Mouse (Mus musculus) embryonic stem cell, embryonic (primary cell): ENCODE measurements around the gene Wdr25.

Source experiments
- CTCF ChIA-PET, 4 experiments: fragments of 300-600 bp in 2 of 4; fragments of 350-600 bp in 2 of 4; sonication (Branson Sonifier 250); formaldehyde crosslinking; loops; one replicate each; lab custom pipeline; 2022; ENCODE audit warnings: inconsistent platforms in 2 of 4; lab: Charles Lee
- POLR2A ChIA-PET, 4 experiments: fragments of 300-600 bp in 2 of 4; fragments of 350-600 bp in 2 of 4; sonication (Branson Sonifier 250); formaldehyde crosslinking; loops; one replicate each; lab custom pipeline; 2022; ENCODE audit warnings: antibody characterized with exemption in 4 of 4, inconsistent platforms in 1 of 4; lab: Charles Lee

Wdr25 gene

DNA sequence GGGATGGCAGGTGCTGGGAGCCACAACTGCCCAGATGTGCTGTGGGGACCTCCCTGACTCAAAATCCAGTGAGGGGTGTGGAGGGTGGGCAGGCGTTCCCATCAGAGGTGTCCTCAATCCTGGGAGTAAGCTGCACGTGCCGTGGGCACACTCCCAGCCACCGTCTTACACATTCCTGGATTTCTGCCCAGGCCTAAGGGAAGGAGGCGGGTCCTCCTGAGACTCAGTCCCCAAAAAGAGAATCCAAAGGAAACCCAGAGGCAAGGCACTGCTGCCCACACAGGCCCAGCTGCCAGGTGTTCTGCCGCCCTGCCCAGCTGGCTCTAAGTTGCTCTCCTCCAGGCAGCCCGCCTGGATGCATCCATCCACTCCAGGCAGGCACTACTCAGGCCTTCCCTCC, 145.9 kb downstream of the Wdr25 start:
- POLR2A ChIA-PET, result interaction anchor here in 2 of 4 experiments (0.6 to 2.8 kb wide), 7 partner anchors 11 to 83 kb away, joined by 3 to 10 read pairs (median 3); no protein-coding TSS in a partner anchor
- CTCF ChIA-PET, result interaction anchor here in 1 of 4 experiments (0.6 kb wide), 1 partner anchor 85 kb away, joined by 3 read pairs; no protein-coding TSS in a partner anchor

DNA sequence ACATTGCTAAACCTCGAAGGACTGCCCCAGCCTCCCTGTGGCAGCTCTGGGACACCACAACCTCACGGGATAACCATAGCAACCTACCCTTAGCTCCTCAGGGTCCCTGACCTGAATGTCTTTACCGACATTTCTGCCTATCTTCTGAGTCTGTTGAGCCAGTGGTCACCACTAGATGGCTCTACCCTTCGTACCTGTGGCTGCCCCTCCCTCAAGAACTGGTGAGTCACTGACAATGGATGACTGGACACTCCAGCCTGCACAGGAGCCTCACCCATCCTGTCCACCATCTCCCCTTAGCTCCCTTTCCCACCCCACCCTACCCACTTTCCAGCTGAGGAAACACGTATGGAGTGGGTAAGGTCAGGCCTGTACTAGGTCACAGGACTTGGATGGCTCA, 151.1 kb downstream of the Wdr25 start:
- ChIA-PET POLR2A (interaction anchor here in 2 of 4 experiments (0.6 to 1.2 kb wide), 4 partner anchors 10 to 141 kb away, joined by 3 to 4 read pairs (median 3); no protein-coding TSS in a partner anchor), CTCF (interaction anchor here in 3 of 4 experiments (0.5 to 1.4 kb wide), 16 partner anchors 8 to 710 kb away, joined by 3 to 6 read pairs (median 3); partner anchors contain the start of gene Rtl1 (in 1 of the 3))

DNA sequence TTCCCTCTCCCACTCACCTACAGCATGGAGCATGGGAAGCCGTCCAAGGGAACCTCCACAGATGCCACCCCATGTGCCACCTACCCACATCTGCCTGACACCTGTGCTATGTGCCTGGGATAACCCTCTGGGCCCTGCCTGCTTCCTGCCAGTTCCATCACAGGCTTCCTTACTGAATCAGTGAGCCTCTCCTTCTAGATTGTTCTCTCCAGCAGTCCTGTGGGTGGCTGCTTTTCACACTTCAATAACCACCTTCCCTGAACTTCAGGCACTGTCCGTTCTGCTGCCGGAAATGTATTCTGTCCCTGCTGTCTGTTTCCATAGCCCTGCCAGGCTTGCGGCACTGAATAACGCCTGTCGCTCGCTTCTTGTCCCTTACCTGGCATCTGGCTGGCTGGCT, 152.2 kb downstream of the Wdr25 start:
- CTCF ChIA-PET, result interaction anchor here in 2 of 4 experiments (0.6 to 1.4 kb wide), 3 partner anchors 8 to 220 kb away, joined by 3 to 6 read pairs (median 3); no protein-coding TSS in a partner anchor
- POLR2A ChIA-PET, result no interaction called here

GRCm38 (mm10) chr12:109049949-109050348, 156.5 kb downstream of the Wdr25 start:
- CTCF ChIA-PET, result interaction anchor here in 1 of 4 experiments (0.7 kb wide), 1 partner anchor 734 kb away, joined by 3 read pairs; no protein-coding TSS in a partner anchor
- POLR2A ChIA-PET, result no interaction called here

DNA sequence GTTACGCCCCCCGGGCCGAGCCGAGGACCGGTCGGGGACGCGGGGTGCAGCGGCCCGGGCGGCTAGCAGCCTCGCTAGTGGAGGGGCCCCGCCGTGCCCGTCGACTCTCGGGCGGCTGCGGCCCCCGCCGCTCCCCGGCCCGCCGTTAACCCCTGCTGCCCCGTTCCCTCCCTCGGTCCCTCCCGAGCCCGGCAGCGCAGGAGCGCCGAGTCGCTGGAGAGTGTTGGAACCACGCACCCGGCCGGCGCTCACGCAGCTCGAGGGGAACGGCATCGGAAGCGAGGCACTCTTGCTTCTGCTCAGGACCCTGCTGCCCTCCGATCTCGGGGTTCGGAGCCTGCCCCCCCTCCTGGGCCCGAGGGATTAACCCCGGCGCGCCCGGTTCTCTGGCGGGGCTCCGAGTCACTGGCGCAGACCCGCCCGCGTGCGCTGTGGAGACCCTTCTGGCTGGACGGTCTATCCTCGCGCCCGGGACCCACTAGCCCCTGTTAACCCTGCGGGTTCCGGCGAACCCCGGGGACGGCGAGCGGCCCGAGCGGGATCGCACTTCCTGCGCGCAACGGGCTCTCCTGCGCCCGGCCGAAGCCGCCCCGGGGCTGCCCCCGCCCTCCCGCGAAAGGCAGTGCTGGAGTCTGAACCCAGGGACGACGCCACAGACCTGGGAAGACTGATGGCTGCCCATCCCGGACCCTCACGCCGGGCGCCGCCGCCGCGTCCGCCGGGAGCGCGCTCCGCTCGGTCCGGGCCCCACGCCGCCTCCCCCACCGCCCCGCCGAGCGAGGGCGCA, 159.8 kb downstream of the Wdr25 start:
- POLR2A ChIA-PET, result no interaction called here
- CTCF ChIA-PET, result interaction anchor here in 1 of 4 experiments (1.3 kb wide), 1 partner anchor 9 kb away, joined by 3 read pairs; no protein-coding TSS in a partner anchor

GRCm38 (mm10) chr12:109057736-109058135, 164.3 kb downstream of the Wdr25 start:
- CTCF ChIA-PET, result no interaction called here
- POLR2A ChIA-PET, result interaction anchor here in 1 of 4 experiments (0.7 kb wide), 1 partner anchor 164 kb away, joined by 9 read pairs; the partner anchor contains the start of gene Wars

- ChIA-PET POLR2A (interaction anchor here in 1 of 4 experiments (1.2 to 1.5 kb wide), 2 partner anchors 24 to 28 kb away, joined by 3 read pairs; no protein-coding TSS in a partner anchor), CTCF (no interaction called here)
Observed at GRCm38 (mm10) chr12:109058660-109059059, 165.2 kb downstream of the Wdr25 start.

- ChIA-PET CTCF (interaction anchor here in 1 of 4 experiments (0.9 kb wide), 1 partner anchor 883 kb away, joined by 10 read pairs; no protein-coding TSS in a partner anchor), POLR2A (interaction anchor here in 2 of 4 experiments (0.6 to 0.8 kb wide), 2 partner anchors 8 to 463 kb away, joined by 3 to 6 read pairs; no protein-coding TSS in a partner anchor)
Observed at GRCm38 (mm10) chr12:109067561-109068135, 174.2 kb downstream of the Wdr25 start.

- ChIA-PET POLR2A (interaction anchor here in 2 of 4 experiments (1.1 to 1.2 kb wide), 2 partner anchors 8 to 173 kb away, joined by 3 to 6 read pairs; no protein-coding TSS in a partner anchor), CTCF (no interaction called here)
Observed at GRCm38 (mm10) chr12:109068167-109068653, 174.8 kb downstream of the Wdr25 start, which contains the start of gene Begain. Gene Begain, minus strand, starts transcription at chr12:109068217.

DNA sequence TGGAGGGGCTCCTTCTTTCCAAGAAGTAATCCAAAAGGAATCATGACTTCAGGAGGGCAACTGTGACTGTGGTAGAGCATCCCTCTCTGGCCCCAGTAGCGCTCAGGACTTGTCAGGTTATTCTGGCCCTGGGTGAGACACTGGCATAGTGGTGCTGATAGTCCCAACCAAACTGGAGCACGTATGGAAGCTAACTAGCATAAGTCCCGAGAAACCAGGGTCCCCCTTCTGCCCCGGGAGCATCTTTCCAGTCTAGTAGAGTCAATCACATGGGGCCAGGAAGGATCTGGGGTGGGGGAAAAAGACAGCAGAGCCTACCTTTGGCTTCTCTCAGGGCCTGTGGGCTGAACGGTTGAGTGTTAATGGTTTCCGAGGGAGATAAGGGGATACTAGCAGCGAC, 175.3 kb downstream of the Wdr25 start:
- ChIA-PET CTCF (no interaction called here), POLR2A (interaction anchor here in 2 of 4 experiments (1.1 to 1.2 kb wide), 2 partner anchors 8 to 174 kb away, joined by 3 to 6 read pairs; no protein-coding TSS in a partner anchor)

DNA sequence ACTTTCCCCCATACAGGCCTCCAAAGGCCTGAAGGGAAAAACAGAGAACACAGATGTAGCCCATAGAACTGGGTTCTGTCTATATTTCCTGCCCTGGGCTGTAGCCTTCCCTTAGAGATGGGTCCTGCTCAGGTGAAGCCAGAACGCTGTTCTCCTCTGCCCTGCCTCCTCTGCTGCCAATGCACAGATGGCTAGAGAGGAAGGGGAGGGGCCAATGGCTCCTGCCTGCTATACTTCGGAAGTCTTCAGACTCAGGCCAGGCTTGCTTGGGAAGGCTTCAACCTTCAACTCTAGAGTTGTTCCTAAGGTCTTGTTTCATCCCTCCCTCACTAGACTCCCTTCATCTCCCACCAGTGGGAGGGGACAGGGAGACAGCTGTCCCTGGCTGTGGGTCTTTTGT, 176.3 kb downstream of the Wdr25 start:
- ChIA-PET CTCF (no interaction called here), POLR2A (no interaction called here)

DNA sequence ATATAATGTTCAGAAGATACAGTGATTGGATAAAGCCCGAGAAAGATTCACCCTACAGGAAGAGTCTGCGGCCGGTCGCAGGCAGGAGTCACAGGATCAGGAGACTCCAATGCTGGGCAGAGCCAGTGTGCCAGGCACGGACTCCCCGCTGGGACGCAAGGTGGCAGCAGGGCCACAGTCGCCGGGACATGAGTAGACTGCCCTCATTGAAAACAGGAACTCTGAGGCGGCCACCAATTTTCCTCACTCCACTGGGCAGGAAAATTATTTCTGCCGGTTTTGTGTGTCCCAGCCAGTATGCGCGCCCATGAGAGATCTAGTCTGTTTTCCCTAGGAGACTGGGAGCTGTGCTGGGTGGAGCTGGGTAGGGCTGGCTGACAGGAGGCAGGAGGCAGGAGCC, 177.8 kb downstream of the Wdr25 start:
- ChIA-PET POLR2A (interaction anchor here in 2 of 4 experiments (0.7 to 2.1 kb wide), 4 partner anchors 11 to 38 kb away, joined by 3 to 7 read pairs (median 3); no protein-coding TSS in a partner anchor), CTCF (interaction anchor here in 1 of 4 experiments (0.7 kb wide), 1 partner anchor 117 kb away, joined by 3 read pairs; no protein-coding TSS in a partner anchor)

GRCm38 (mm10) chr12:109074106-109074505, 180.7 kb downstream of the Wdr25 start:
- CTCF ChIA-PET, result no interaction called here

DNA sequence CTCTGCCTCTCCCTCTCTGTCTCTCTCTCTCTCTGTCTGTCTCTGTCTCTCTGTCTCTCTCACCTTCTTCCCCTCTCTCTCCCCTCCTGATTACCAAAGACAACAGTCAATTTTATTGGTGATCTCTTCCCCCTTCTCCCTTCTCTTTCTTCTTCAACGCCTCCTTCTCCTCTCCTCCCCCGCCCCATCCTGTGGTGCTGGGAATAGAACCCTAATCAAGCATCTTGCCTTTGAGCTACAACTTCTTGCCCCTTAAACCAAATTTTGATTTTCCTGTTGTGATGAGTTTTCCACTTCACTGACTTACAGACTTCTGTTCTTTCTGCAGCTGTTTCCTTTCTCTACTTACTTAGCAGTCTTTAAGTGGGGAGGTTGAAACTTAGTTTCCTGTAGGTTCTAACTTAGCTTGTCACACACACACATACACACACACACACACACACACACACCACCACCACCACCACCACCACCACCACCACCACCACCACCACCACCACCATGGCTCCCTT, 181.4 kb downstream of the Wdr25 start:
- ChIA-PET CTCF (no interaction called here), POLR2A (interaction anchor here in 2 of 4 experiments (0.7 kb wide), 3 partner anchors 9 to 660 kb away, joined by 3 to 4 read pairs (median 3); no protein-coding TSS in a partner anchor)

More at GRCm38 (mm10) chr12:109074106-109074505, 180.7 kb downstream of the Wdr25 start:
- POLR2A ChIA-PET, result interaction anchor here in 1 of 4 experiments (0.7 kb wide), 1 partner anchor 9 kb away, joined by 3 read pairs; no protein-coding TSS in a partner anchor

DNA sequence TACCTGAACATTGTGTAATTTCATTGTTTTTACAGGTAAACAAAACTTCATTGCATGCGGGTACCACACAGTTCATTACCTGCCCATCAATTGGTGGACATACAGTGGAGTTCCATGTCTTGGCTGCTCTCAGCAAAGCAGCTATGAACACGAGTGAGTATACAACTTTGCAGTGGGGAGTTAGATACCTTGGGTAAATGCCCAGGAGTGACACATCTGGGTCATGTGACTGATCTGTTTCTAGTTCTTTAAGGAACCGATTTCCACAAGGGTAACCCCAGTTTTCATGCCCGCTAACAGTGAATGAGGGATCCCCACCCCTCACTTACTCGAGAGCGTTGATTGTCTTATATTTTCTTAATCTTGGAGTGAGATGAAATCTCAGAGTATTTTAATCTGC, 183.6 kb downstream of the Wdr25 start:
- ChIA-PET POLR2A (no interaction called here), CTCF (no interaction called here)
